Mouse (Mus musculus): Measurements from ENCODE around the gene Zfp804a. TPM values are rescaled to one million over a fixed set of nuclear protein-coding genes. Genes with fewer than 3 reads are reported as not detected.

Zfp804a gene
- polyA plus RNA-seq, 1 experiment from 2014 or later, result 0.02 TPM

DNA sequence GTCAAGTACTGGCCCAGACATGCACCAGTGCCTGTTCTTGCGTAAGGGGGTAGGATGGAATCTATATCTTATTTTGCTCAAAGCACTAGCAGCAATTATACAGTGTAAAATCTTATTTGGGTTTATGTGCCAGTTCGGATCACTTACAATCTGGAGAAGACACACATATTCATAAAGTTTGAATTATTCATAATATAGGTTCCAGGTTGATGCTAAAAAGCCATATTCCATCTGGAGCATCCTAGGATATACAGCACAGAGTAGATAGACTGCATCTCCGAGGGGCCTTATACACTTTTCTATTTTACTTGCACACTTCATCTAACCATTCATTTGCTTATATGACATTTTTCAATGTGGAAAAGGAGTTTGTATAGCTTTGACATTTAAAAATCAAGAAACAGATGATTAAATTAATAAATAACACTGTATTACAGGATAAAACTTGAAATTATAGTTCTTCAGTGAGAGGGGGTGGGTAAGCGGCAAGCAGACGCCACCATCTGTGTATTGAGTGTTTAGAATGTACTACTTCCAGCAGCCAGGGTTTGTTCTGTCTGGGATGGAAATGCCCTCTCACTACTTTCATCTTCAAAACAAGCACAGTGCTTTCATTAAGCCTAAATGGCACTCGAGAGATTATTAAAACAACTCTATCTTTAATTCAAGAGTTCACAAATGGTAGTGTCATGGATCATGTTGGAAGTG, 25.4 kb downstream of the Zfp804a start:
- no peak overlapping the region for H3K4me2 ChIP-seq (ENCODE audit: low read depth, low read length)
- no peaks in the 10 kb centered on the region for H3K9me3 ChIP-seq (replicated peaks; ENCODE audit: control insufficient read depth, low read length)
- no peaks in the 10 kb centered on the region for H3K4me1 ChIP-seq (ENCODE audit: control insufficient read depth, low read depth, low read length)
- H3K27me3 ChIP-seq (ENCODE audit: control insufficient read depth, insufficient read depth, low read depth, low read length), result no peaks in the 10 kb centered on the region
- H3K27ac ChIP-seq (ENCODE audit: low read length), result no peak overlapping the region
- no peak for ATAC-seq (ENCODE audit: low read depth)
- H3K9ac ChIP-seq (ENCODE audit: low read depth, low read length), result no peak overlapping the region
- H3K36me3 ChIP-seq (ENCODE audit: control insufficient read depth, insufficient read depth), result no peaks in the 10 kb centered on the region
- 67% methylated on average over 6 of the region's 6 CpGs for WGBS (ENCODE audit: insufficient replicate concordance)
- no peak overlapping the region for H3K4me3 ChIP-seq (ENCODE audit: low read depth, low read length)

DNA sequence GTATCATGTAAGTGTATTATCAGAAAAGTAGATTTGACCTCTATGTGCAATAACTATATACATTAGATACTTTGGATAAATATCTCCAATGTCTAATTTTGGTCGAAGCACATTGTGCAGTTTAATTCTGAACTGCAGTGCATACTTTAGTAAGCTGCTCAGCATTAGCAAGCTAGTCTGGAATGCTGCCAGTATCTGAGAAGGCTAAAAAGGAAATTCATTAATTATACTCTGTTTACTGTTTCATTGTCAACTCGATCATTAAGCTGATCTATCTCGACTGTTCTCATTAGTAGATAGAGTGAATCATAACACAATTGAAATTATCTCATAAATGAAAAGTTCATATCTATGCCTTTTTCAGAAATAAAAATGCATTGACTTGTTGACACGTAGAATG, 27.7 kb downstream of the Zfp804a start:
- no peak for ATAC-seq (ENCODE audit: low read depth)
- Histone ChIP-seq H3K4me2 (ENCODE audit: low read depth, low read length) (no peak overlapping the region), H3K36me3 (ENCODE audit: control insufficient read depth, insufficient read depth) (no peaks in the 10 kb centered on the region), H3K9ac (ENCODE audit: low read depth, low read length) (no peak overlapping the region), H3K27me3 (ENCODE audit: control insufficient read depth, insufficient read depth, low read depth, low read length) (no peaks in the 10 kb centered on the region), H3K4me1 (ENCODE audit: control insufficient read depth, low read depth, low read length) (no peaks in the 10 kb centered on the region), H3K9me3 (replicated peaks; ENCODE audit: control insufficient read depth, low read length) (no peaks in the 10 kb centered on the region), H3K27ac (ENCODE audit: low read length) (no peak overlapping the region), H3K4me3 (ENCODE audit: low read depth, low read length) (no peak overlapping the region)
- 53% methylated on average over 4 of the region's 4 CpGs for WGBS (ENCODE audit: insufficient replicate concordance)

DNA sequence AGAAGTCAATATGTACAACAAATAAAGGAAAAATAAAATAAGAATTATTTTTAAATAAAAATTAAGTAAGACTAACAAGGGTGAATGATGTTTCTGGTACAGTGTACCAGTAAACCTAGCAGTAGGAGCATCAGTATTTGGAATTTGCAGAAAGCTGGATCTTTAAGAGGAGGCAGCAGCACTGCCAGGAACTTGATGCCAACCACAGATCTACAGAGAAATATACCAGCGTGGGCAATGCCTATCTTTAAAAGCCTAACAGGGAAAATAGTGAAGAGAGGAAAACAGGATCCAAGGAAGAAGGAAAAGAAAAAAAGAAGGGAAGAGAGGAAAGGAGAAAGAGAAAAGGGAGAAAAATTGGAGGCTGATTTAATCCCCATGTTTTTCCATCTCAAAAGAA, 60.1 kb downstream of the Zfp804a start:
- Histone ChIP-seq H3K4me1 (ENCODE audit: control insufficient read depth, low read depth, low read length) (no peaks in the 10 kb centered on the region), H3K36me3 (ENCODE audit: control insufficient read depth, insufficient read depth) (no peaks in the 10 kb centered on the region), H3K4me3 (ENCODE audit: low read depth, low read length) (no peak overlapping the region), H3K27me3 (ENCODE audit: control insufficient read depth, insufficient read depth, low read depth, low read length) (no peaks in the 10 kb centered on the region), H3K4me2 (ENCODE audit: low read depth, low read length) (no peak overlapping the region), H3K9ac (ENCODE audit: low read depth, low read length) (no peak overlapping the region), H3K9me3 (replicated peaks; ENCODE audit: control insufficient read depth, low read length) (no peaks in the 10 kb centered on the region), H3K27ac (ENCODE audit: low read length) (no peak overlapping the region)
- 35% methylated on average over 1 of the region's 1 CpGs for WGBS (ENCODE audit: insufficient replicate concordance)
- ATAC-seq (ENCODE audit: low read depth), result no peak

DNA sequence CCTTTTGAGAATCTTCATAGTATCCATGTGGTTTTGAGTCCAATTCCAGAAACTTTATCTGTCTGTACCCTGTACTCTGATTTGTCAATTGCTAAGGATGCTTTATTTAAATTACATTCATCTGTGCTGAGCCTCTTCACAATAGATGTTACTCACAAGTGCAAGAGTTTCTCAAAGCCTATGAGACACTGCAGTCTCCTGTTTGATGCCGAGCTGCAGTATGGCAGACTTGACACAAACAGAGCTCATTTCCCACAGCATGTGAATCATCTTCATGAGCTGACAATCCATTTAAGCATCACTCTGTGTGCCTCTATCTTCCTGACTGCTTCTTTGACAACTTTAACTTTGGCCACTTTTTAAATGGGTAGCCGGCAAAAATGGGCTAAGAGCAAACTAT, 60.6 kb downstream of the Zfp804a start:
- H3K9me3 ChIP-seq (replicated peaks; ENCODE audit: control insufficient read depth, low read length), result no peaks in the 10 kb centered on the region
- H3K27me3 ChIP-seq (ENCODE audit: control insufficient read depth, insufficient read depth, low read depth, low read length), result no peaks in the 10 kb centered on the region
- ATAC-seq (ENCODE audit: low read depth), result no peak
- no peak overlapping the region for H3K4me3 ChIP-seq (ENCODE audit: low read depth, low read length)
- 58% methylated on average over 2 of the region's 2 CpGs for WGBS (ENCODE audit: insufficient replicate concordance)
- no peaks in the 10 kb centered on the region for H3K4me1 ChIP-seq (ENCODE audit: control insufficient read depth, low read depth, low read length)
- H3K27ac ChIP-seq (ENCODE audit: low read length), result no peak overlapping the region
- no peak overlapping the region for H3K9ac ChIP-seq (ENCODE audit: low read depth, low read length)
- no peak overlapping the region for H3K4me2 ChIP-seq (ENCODE audit: low read depth, low read length)
- no peaks in the 10 kb centered on the region for H3K36me3 ChIP-seq (ENCODE audit: control insufficient read depth, insufficient read depth)

DNA sequence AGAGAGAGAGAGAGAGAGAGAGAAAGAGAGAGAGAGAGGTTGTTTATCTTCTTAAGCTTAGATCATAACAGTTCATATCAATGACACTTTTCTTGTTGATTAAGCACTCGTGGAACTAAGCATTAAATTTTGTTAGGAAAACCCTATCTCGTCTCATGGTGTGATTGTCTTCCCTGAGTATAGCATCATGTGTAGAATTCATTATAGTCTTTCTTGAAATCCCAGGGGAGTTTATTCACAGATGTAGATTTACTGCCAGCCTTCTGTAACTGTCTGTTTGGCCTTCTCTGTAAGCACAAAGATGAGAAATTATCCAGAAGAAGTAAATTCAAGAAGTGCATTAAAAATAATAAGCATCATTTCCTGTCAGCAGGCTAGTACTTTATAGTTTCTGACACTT, 66.6 kb downstream of the Zfp804a start:
- Histone ChIP-seq H3K9ac (ENCODE audit: low read depth, low read length) (no peak overlapping the region), H3K27ac (ENCODE audit: low read length) (no peak overlapping the region), H3K27me3 (ENCODE audit: control insufficient read depth, insufficient read depth, low read depth, low read length) (no peaks in the 10 kb centered on the region), H3K36me3 (ENCODE audit: control insufficient read depth, insufficient read depth) (no peaks in the 10 kb centered on the region), H3K4me1 (ENCODE audit: control insufficient read depth, low read depth, low read length) (no peaks in the 10 kb centered on the region), H3K4me3 (ENCODE audit: low read depth, low read length) (no peak overlapping the region), H3K9me3 (replicated peaks; ENCODE audit: control insufficient read depth, low read length) (no peaks in the 10 kb centered on the region), H3K4me2 (ENCODE audit: low read depth, low read length) (no peak overlapping the region)
- WGBS (ENCODE audit: insufficient replicate concordance), result 46% methylated on average over 2 of the region's 2 CpGs
- no peak for ATAC-seq (ENCODE audit: low read depth)

DNA sequence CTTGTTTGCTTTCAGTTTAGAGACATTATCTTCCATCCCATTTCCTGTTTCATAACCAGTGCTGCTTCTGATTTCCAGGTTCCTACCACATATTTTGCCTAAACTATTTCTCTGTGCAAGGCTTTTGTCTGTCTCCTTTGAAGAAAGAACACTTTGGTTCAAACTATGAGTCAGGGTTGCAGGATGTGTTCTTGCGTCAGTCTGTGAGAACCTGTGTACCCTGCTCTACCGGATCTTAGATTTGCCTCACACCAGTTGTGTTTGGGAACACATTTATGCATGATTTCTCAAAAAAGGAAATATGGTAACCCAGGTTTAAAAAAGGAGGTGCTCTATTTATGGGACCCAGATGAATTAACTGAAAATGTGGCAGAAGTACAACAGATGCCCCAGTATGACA, 125.7 kb downstream of the Zfp804a start:
- Histone ChIP-seq H3K4me3 (ENCODE audit: low read depth, low read length) (no peak overlapping the region), H3K9ac (ENCODE audit: low read depth, low read length) (no peak overlapping the region), H3K4me2 (ENCODE audit: low read depth, low read length) (no peak overlapping the region), H3K27ac (ENCODE audit: low read length) (no peak overlapping the region), H3K36me3 (ENCODE audit: control insufficient read depth, insufficient read depth) (no peaks in the 10 kb centered on the region), H3K4me1 (ENCODE audit: control insufficient read depth, low read depth, low read length) (no peaks in the 10 kb centered on the region), H3K27me3 (ENCODE audit: control insufficient read depth, insufficient read depth, low read depth, low read length) (no peaks in the 10 kb centered on the region), H3K9me3 (replicated peaks; ENCODE audit: control insufficient read depth, low read length) (no peaks in the 10 kb centered on the region)
- WGBS (ENCODE audit: insufficient replicate concordance), result 69% methylated on average over 2 of the region's 2 CpGs
- no peak for ATAC-seq (ENCODE audit: low read depth)

DNA sequence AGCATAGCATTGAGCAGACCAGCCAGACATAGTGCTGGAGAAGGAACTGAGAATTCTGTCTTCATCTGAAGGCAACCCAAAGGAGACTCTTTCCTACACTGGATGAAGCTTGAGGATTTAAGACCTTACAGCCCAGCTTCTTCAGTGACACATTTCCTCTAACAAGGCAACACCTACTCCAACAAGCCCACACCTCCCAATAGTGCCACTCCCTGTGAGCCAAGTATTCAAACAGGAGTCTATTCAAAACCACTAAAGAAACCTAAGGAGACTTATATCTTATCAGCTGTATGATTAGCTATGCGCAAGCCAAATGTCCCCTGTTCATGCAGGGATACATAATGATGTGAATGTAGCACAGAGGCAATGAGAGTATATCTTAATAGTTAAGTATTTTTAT, 128.0 kb downstream of the Zfp804a start:
- Histone ChIP-seq H3K27ac (ENCODE audit: low read length) (no peak overlapping the region), H3K9ac (ENCODE audit: low read depth, low read length) (no peak overlapping the region), H3K4me2 (ENCODE audit: low read depth, low read length) (no peak overlapping the region), H3K27me3 (ENCODE audit: control insufficient read depth, insufficient read depth, low read depth, low read length) (no peaks in the 10 kb centered on the region), H3K36me3 (ENCODE audit: control insufficient read depth, insufficient read depth) (no peaks in the 10 kb centered on the region), H3K4me3 (ENCODE audit: low read depth, low read length) (no peak overlapping the region), H3K9me3 (replicated peaks; ENCODE audit: control insufficient read depth, low read length) (no peaks in the 10 kb centered on the region), H3K4me1 (ENCODE audit: control insufficient read depth, low read depth, low read length) (no peaks in the 10 kb centered on the region)
- no peak for ATAC-seq (ENCODE audit: low read depth)
- 79% methylated on average over 1 of the region's 1 CpGs for WGBS (ENCODE audit: insufficient replicate concordance)

DNA sequence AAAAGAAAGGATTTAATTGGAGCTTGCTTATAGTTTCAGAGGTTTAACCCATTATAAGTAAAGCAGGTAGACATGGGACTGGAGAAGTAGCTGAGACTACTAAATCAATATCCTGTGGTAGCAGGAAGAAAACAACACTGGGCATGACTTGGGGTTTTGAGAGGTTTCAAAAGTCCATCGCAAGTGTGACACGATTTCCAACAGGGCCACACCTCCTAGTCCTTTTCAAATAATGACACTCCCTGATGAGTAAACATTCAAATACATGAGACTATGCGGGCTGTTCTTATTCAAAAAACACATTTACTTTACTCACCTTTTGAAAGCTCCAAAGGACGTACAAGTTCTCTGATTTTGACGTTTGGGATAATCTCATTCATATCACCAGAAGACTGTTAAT, 146.9 kb downstream of the Zfp804a start:
- Histone ChIP-seq H3K4me2 (ENCODE audit: low read depth, low read length) (no peak overlapping the region), H3K4me3 (ENCODE audit: low read depth, low read length) (no peak overlapping the region), H3K27ac (ENCODE audit: low read length) (no peak overlapping the region), H3K4me1 (ENCODE audit: control insufficient read depth, low read depth, low read length) (no peaks in the 10 kb centered on the region), H3K27me3 (ENCODE audit: control insufficient read depth, insufficient read depth, low read depth, low read length) (no peaks in the 10 kb centered on the region), H3K9me3 (replicated peaks; ENCODE audit: control insufficient read depth, low read length) (no peaks in the 10 kb centered on the region), H3K9ac (ENCODE audit: low read depth, low read length) (no peak overlapping the region), H3K36me3 (ENCODE audit: control insufficient read depth, insufficient read depth) (no peaks in the 10 kb centered on the region)
- no peak for ATAC-seq (ENCODE audit: low read depth)
- 66% methylated on average over 5 of the region's 5 CpGs for WGBS (ENCODE audit: insufficient replicate concordance)

DNA sequence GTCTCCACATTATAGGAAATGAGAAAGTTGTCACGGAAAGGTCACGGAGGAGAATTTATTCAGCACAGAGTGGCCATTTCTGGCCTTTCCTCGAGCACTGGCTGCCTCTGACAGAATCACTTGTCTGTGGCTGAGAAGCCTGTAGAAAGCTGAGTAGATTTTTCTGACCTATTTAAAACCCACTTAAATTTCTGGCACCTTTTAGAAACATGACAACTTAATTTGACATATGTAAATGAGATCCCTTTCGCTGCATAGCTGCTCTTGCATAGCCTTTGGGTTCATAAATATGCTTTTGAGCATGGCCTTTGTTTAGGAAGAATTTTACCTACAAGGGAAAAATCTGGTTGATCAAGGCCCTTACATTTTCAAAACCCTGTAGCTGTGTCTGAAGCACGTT, 147.6 kb downstream of the Zfp804a start:
- no peak for ATAC-seq (ENCODE audit: low read depth)
- Histone ChIP-seq H3K4me3 (ENCODE audit: low read depth, low read length) (no peak overlapping the region), H3K9me3 (replicated peaks; ENCODE audit: control insufficient read depth, low read length) (no peaks in the 10 kb centered on the region), H3K9ac (ENCODE audit: low read depth, low read length) (no peak overlapping the region), H3K4me2 (ENCODE audit: low read depth, low read length) (no peak overlapping the region), H3K27me3 (ENCODE audit: control insufficient read depth, insufficient read depth, low read depth, low read length) (no peaks in the 10 kb centered on the region), H3K4me1 (ENCODE audit: control insufficient read depth, low read depth, low read length) (no peaks in the 10 kb centered on the region), H3K36me3 (ENCODE audit: control insufficient read depth, insufficient read depth) (no peaks in the 10 kb centered on the region), H3K27ac (ENCODE audit: low read length) (no peak overlapping the region)
- WGBS (ENCODE audit: insufficient replicate concordance), result 54% methylated on average over 5 of the region's 5 CpGs
